Comparison of ENCODE assay signal across 30 mouse cellular contexts in genomic region chr11:83578999-83579398, GRCm38 (mm10). TPM values are rescaled to one million over a fixed set of nuclear protein-coding genes. Genes with fewer than 3 reads are reported as not detected.
DNase-seq lines count a peak whose midpoint lies in the region; ATAC-seq and TF ChIP-seq lines count a peak whose summit lies in the region.
"Had no signal": no experiment of that assay in that cellular context is flagged by ENCODE, and none has a peak within 500 bp of the region (broad histone marks: within the 10 kb centered on the region; RNA-seq: fewer than 3 reads in every experiment).

No protein-coding gene starts in this region.

- H3K27me3 ChIP-seq in kidney, adult 2 months (replicated peaks; ENCODE audit: control insufficient read depth, insufficient read depth, low read length): no peaks in the 10 kb centered on the region
- no peaks in the 10 kb centered on the region for H3K27me3 ChIP-seq in kidney, embryonic 14.5 days (ENCODE audit: control insufficient read depth, insufficient read depth, low read length)
- H3K27me3 ChIP-seq in liver, postnatal 0 days (ENCODE audit: insufficient read depth, low read length): no peaks in the 10 kb centered on the region
- no peaks in the 10 kb centered on the region for H3K27me3 ChIP-seq in CH12.LX (replicated peaks)
- H3K27me3 ChIP-seq: embryonic facial prominence, embryonic 13.5 days; embryonic facial prominence, embryonic 15.5 days; forebrain, embryonic 12.5 days had no signal

- no peak overlapping the region for H3K4me3 ChIP-seq in kidney, adult 2 months (ENCODE audit: insufficient read depth, low read depth, low read length)
- no peak overlapping the region for H3K4me3 ChIP-seq in kidney, embryonic 14.5 days (ENCODE audit: low read length)
- no peak overlapping the region for H3K4me3 ChIP-seq in liver, postnatal 0 days (ENCODE audit: low read depth, low read length)
- H3K4me3 ChIP-seq in CH12.LX (replicated peaks in 1 of 3; ENCODE audit: low read depth in 2 of 3, low read length in 2 of 3, poor library complexity in 1 of 3) (no peak overlapping the region), macrophage (ENCODE audit: inconsistent target) (peak overlapping the region; percentile 51; the same call in 1 of the 2 replicates)
- H3K4me3 ChIP-seq: embryonic facial prominence, embryonic 13.5 days; embryonic facial prominence, embryonic 15.5 days; erythroblast, embryonic 14.5 days; forebrain, embryonic 10.5 days; forebrain, embryonic 12.5 days had no signal

- TF ChIP-seq CTCF in kidney, adult 2 months (conservative IDR thresholded peaks at IDR 0.05; ENCODE audit: insufficient read depth, insufficient read length, low read depth, low read length): 0 out of 2 replicates have a peak, but pooled peaks have one; percentile 6
- TF ChIP-seq CTCF in liver, postnatal 0 days (IDR thresholded peaks at IDR 0.05; ENCODE audit: low read depth): 0 out of 2 replicates have a peak, but pooled peaks have one; percentile 13
- peak in 1 of 2 experiments; percentile 48; a peak in 2 of 4 replicates for TF ChIP-seq CTCF in CH12.LX (conservative IDR thresholded peaks at IDR 0.05 in 1 of 2, IDR thresholded peaks at IDR 0.05 in 1 of 2; ENCODE audit: low read depth in 2 of 2, low read length in 2 of 2)

- no peaks in the 10 kb centered on the region for H3K4me1 ChIP-seq in kidney, adult 2 months (ENCODE audit: control insufficient read depth, insufficient read depth, low read length)
- H3K4me1 ChIP-seq in kidney, embryonic 14.5 days (ENCODE audit: control insufficient read depth, insufficient read depth, low read length): peaks cover 7% of the 10 kb centered on the region; the same call in 1 of the 2 replicates
- H3K4me1 ChIP-seq in liver, postnatal 0 days (ENCODE audit: insufficient read depth): peaks cover 16% of the 10 kb centered on the region
- peaks cover 3 to 28% of the 10 kb centered on the region in 2 experiments; a peak in 2 of 4 replicates for H3K4me1 ChIP-seq in CH12.LX (ENCODE audit: control insufficient read depth in 1 of 2, insufficient read depth in 2 of 2)
- H3K4me1 ChIP-seq: embryonic facial prominence, embryonic 13.5 days; embryonic facial prominence, embryonic 15.5 days; forebrain, embryonic 12.5 days had no signal

- H3K36me3 ChIP-seq in kidney, adult 2 months (ENCODE audit: control insufficient read depth, insufficient read depth, low read length): no peaks in the 10 kb centered on the region
- no peaks in the 10 kb centered on the region for H3K36me3 ChIP-seq in kidney, embryonic 14.5 days (ENCODE audit: control insufficient read depth, insufficient read depth, low read length)
- H3K36me3 ChIP-seq in liver, postnatal 0 days (replicated peaks; ENCODE audit: insufficient read depth, low read length): no peaks in the 10 kb centered on the region
- H3K36me3 ChIP-seq in CH12.LX (replicated peaks in 1 of 2; ENCODE audit: control insufficient read depth in 1 of 2, insufficient read depth in 1 of 2, low read length in 1 of 2): no peaks in the 10 kb centered on the region
- peaks cover 10% of the 10 kb centered on the region; the same call in 1 of the 2 replicates for H3K36me3 ChIP-seq in macrophage (ENCODE audit: inconsistent target)
- H3K36me3 ChIP-seq: embryonic facial prominence, embryonic 13.5 days; embryonic facial prominence, embryonic 15.5 days; forebrain, embryonic 10.5 days; forebrain, embryonic 12.5 days had no signal

- H3K79me2 ChIP-seq in CH12.LX (replicated peaks; ENCODE audit: control insufficient read depth, extremely low read depth, insufficient read depth, poor library complexity, severe bottlenecking) (no peaks in the 10 kb centered on the region), macrophage (ENCODE audit: inconsistent target) (peaks cover 36% of the 10 kb centered on the region)

- no peaks in the 10 kb centered on the region for H3K9me3 ChIP-seq in kidney, embryonic 14.5 days (ENCODE audit: control insufficient read depth, low read length)
- H3K9me3 ChIP-seq in liver, postnatal 0 days (ENCODE audit: low read length): no peaks in the 10 kb centered on the region
- H3K9me3 ChIP-seq in CH12.LX (replicated peaks; ENCODE audit: low read length): no peaks in the 10 kb centered on the region
- H3K9me3 ChIP-seq: embryonic facial prominence, embryonic 13.5 days; embryonic facial prominence, embryonic 15.5 days; forebrain, embryonic 10.5 days; forebrain, embryonic 12.5 days had no signal

- H3K9ac ChIP-seq in kidney, embryonic 14.5 days (ENCODE audit: low read depth, low read length): no peak overlapping the region
- no peak overlapping the region for H3K9ac ChIP-seq in liver, postnatal 0 days (replicated peaks)
- H3K9ac ChIP-seq in CH12.LX (ENCODE audit: insufficient read depth, low read depth): no peak overlapping the region
- H3K9ac ChIP-seq: embryonic facial prominence, embryonic 13.5 days; embryonic facial prominence, embryonic 15.5 days; forebrain, embryonic 12.5 days had no signal

- no peak overlapping the region for H3K27ac ChIP-seq in kidney, adult 2 months (ENCODE audit: insufficient read depth, low read depth, low read length)
- no peak overlapping the region for H3K27ac ChIP-seq in kidney, embryonic 14.5 days (ENCODE audit: low read depth, low read length)
- no peak overlapping the region for H3K27ac ChIP-seq in liver, postnatal 0 days (ENCODE audit: low read depth)
- H3K27ac ChIP-seq in CH12.LX (ENCODE audit: insufficient read depth, low read depth) (no peak overlapping the region), macrophage (peak overlapping the region; percentile 94)
- H3K27ac ChIP-seq: embryonic facial prominence, embryonic 13.5 days; embryonic facial prominence, embryonic 15.5 days; forebrain, embryonic 10.5 days; forebrain, embryonic 12.5 days had no signal

- WGBS in kidney, adult 2 months: 82% methylated on average over 3 of the region's 3 CpGs
- 83% methylated on average over 3 of the region's 3 CpGs for WGBS in kidney, embryonic 14.5 days
- 42% methylated on average over 3 of the region's 3 CpGs for WGBS in liver, postnatal 0 days (ENCODE audit: insufficient replicate concordance)
- WGBS in macrophage (ENCODE audit: missing documents): 53% methylated on average over 3 of the region's 3 CpGs

- TF ChIP-seq RAD21 in CH12.LX (IDR thresholded peaks at IDR 0.05; ENCODE audit: low read depth, low read length): peak; percentile 32

- dilution Hi-C loops in CH12.LX (cut with MboI; ENCODE audit: extremely low pct_ligation_motif_present, extremely low pct_unique_long_range_greater_than_20kb, low sequenced_read_pairs): no loop called here

- DNase-seq in kidney, adult 2 months: no peak
- no peak for DNase-seq in liver, postnatal 0 days
- DNase-seq in liver: no peak
- no peak for DNase-seq in CH12.LX (ENCODE audit: extremely low read depth)
- DNase-seq in gastrocnemius, postnatal 10 days: no peak
- no peak for DNase-seq in urinary bladder, postnatal 36 days (ENCODE audit: low spot score in 2 of 2)
- DNase-seq: adrenal gland, adult 2 months; adrenal gland, postnatal 10 days; adrenal gland, postnatal 25 days; B cell, adult 2 months; cerebellum, adult 11-12 months; cerebellum, adult 2 months; cerebellum, adult 9-10 months; cerebellum, postnatal 10 days; cerebellum, postnatal 36 days had no signal

- no peak for TF ChIP-seq EP300 in liver, postnatal 0 days (IDR thresholded peaks at IDR 0.05; ENCODE audit: low read depth)
- TF ChIP-seq EP300 in CH12.LX (IDR thresholded peaks at IDR 0.05; ENCODE audit: low read length): no peak

- ATAC-seq in kidney, embryonic 14.5 days (ENCODE audit: low FRiP score, low TSS enrichment): no peak
- ATAC-seq in liver, postnatal 0 days: no peak
- ATAC-seq: CD4-positive, CD25-positive, alpha-beta regulatory T cell, adult 4 months; forebrain, embryonic 14.5 days; forebrain, embryonic 16.5 days had no signal

- no peak overlapping the region for H3K4me2 ChIP-seq in kidney, embryonic 14.5 days (replicated peaks; ENCODE audit: low read depth, low read length)
- no peak overlapping the region for H3K4me2 ChIP-seq in liver, postnatal 0 days (ENCODE audit: low read depth, low read length)
- no peak overlapping the region for H3K4me2 ChIP-seq in CH12.LX (ENCODE audit: insufficient read depth, low read depth, poor library complexity, severe bottlenecking)
- H3K4me2 ChIP-seq: embryonic facial prominence, embryonic 13.5 days; embryonic facial prominence, embryonic 15.5 days; forebrain, embryonic 12.5 days had no signal

- in situ Hi-C loops in CH12.LX (cut with MboI; ENCODE audit: low pct_ligation_motif_present, low pct_unique_long_range_greater_than_20kb, low sequenced_read_pairs): no loop called here

- TF ChIP-seq POLR2A in kidney, adult 2 months (IDR thresholded peaks at IDR 0.05; ENCODE audit: low read depth, low read length): no peak
- TF ChIP-seq POLR2A in CH12.LX (IDR thresholded peaks at IDR 0.05; ENCODE audit: low read depth, low read length): no peak

RNA-seq across cellular contexts. Expression of gene Ccl9, which starts 0.6 kb away (rescaled TPM):
- polyA plus RNA-seq in kidney, adult 2 months (2012; rRNA removed): 0.92 and 1.7 TPM in 2 replicates
- polyA plus RNA-seq in kidney, embryonic 14.5 days (2014; fragmentation: Nextera tagmentation; extraction: Ambion mirVana): 3.1 and 3.6 TPM in 2 replicates
- polyA plus RNA-seq in liver, postnatal 0 days (2015; fragmentation: Nextera tagmentation; extraction: Ambion mirVana): 92.6 and 107 TPM in 2 replicates
- total RNA-seq in CH12.LX (2012; rRNA removed) (0.42 TPM in 1 of 2 replicates, not detected in the other), CH12.LX (2014; rRNA removed) (0.63 and 0.67 TPM in 2 replicates)
- polyA plus RNA-seq in CH12.LX (2012; ENCODE audit: insufficient read length, low read depth) (0.64 and 0.81 TPM in 2 replicates), macrophage (2018) (289 to 625 TPM (median 620 TPM) in 3 replicates)
- total RNA-seq in macrophage (2018; cell fraction: chromatin; rRNA removed): 100 to 1,000 TPM in 16 of 26 experiments, 10 to 100 TPM in 10; 27.1 to 700 (median 152) TPM
- total RNA-seq in macrophage (2018; cell fraction: cytosol; rRNA removed): 1,000 to 10,000 TPM in 7 of 26 experiments, 100 to 1,000 TPM in 19; 287 to 1,885 (median 507) TPM
- total RNA-seq in macrophage (2018; cell fraction: nucleus; rRNA removed): 1,000 to 10,000 TPM in 2 of 26 experiments, 100 to 1,000 TPM in 23, 10 to 100 TPM in 1; 94.4 to 1,218 (median 394) TPM
- total RNA-seq in gastrocnemius, postnatal 10 days (2021): 1 to 10 TPM; 2.9 to 4.3 TPM
- polyA plus RNA-seq: CD4-positive, CD25-positive, alpha-beta regulatory T cell, adult 4 months; erythroblast, embryonic 14.5 days had no signal

RNA-seq across cellular contexts. Expression of gene Ccl6, which starts 13.9 kb away (rescaled TPM):
- polyA plus RNA-seq in kidney, adult 2 months (2012; rRNA removed): 3.9 and 6.2 TPM in 2 replicates
- polyA plus RNA-seq in kidney, embryonic 14.5 days (2014; fragmentation: Nextera tagmentation; extraction: Ambion mirVana): 4.4 and 4.6 TPM in 2 replicates
- 46.9 and 55.2 TPM in 2 replicates for polyA plus RNA-seq in liver, postnatal 0 days (2015; fragmentation: Nextera tagmentation; extraction: Ambion mirVana)
- total RNA-seq in CH12.LX (2012; rRNA removed): 0.13 and 0.30 TPM in 2 replicates
- 1.2 and 1.8 TPM in 2 replicates for total RNA-seq in CH12.LX (2014; rRNA removed)
- 0.93 and 1.3 TPM in 2 replicates for polyA plus RNA-seq in CH12.LX (2012; ENCODE audit: insufficient read length, low read depth)
- total RNA-seq in macrophage (2018; cell fraction: chromatin; rRNA removed): 100 to 1,000 TPM in 5 of 26 experiments, 10 to 100 TPM in 21; 13.7 to 172 (median 40.9) TPM
- total RNA-seq in macrophage (2018; cell fraction: cytosol; rRNA removed): 100 to 1,000 TPM; 122 to 667 (median 326) TPM
- 100 to 1,000 TPM in 13 of 26 experiments, 10 to 100 TPM in 13; 47.6 to 271 (median 103) TPM for total RNA-seq in macrophage (2018; cell fraction: nucleus; rRNA removed)
- 508 to 1,107 TPM (median 907 TPM) in 3 replicates for polyA plus RNA-seq in macrophage (2018)
- total RNA-seq in gastrocnemius, postnatal 10 days (2021): 1 to 10 TPM; 3.3 to 3.4 TPM
- total RNA-seq: MEL had no signal
- polyA plus RNA-seq: CD4-positive, CD25-positive, alpha-beta regulatory T cell, adult 4 months; erythroblast, embryonic 14.5 days had no signal

RNA-seq across cellular contexts. Expression of gene Ccl5, which starts 48.7 kb away (rescaled TPM):
- polyA plus RNA-seq in kidney, adult 2 months (2012; rRNA removed): 11.5 and 70.3 TPM in 2 replicates
- polyA plus RNA-seq in kidney, embryonic 14.5 days (2014; fragmentation: Nextera tagmentation; extraction: Ambion mirVana): 0.69 TPM in 1 of 2 replicates, not detected in the other
- polyA plus RNA-seq in liver, postnatal 0 days (2015; fragmentation: Nextera tagmentation; extraction: Ambion mirVana): 8.6 and 12.7 TPM in 2 replicates
- 0.68 TPM in 1 of 2 replicates, not detected in the other for total RNA-seq in CH12.LX (2012; rRNA removed)
- total RNA-seq in CH12.LX (2014; rRNA removed): 0.60 TPM in 1 of 2 replicates, not detected in the other
- 1.3 and 1.9 TPM in 2 replicates for polyA plus RNA-seq in CH12.LX (2012; ENCODE audit: insufficient read length, low read depth)
- 1,000 to 10,000 TPM in 11 of 26 experiments, 100 to 1,000 TPM in 8, 10 to 100 TPM in 5, 1 to 10 TPM in 2; 2.2 to 3,982 (median 702) TPM for total RNA-seq in macrophage (2018; cell fraction: chromatin; rRNA removed)
- over 10,000 TPM in 13 of 26 experiments, 1,000 to 10,000 TPM in 2, 100 to 1,000 TPM in 6, 10 to 100 TPM in 5; 36.9 to 23,037 (median 8,667) TPM for total RNA-seq in macrophage (2018; cell fraction: cytosol; rRNA removed)
- total RNA-seq in macrophage (2018; cell fraction: nucleus; rRNA removed): 1,000 to 10,000 TPM in 18 of 26 experiments, 100 to 1,000 TPM in 2, 10 to 100 TPM in 6; 20.5 to 8,493 (median 2,733) TPM
- polyA plus RNA-seq in macrophage (2018): 67.6 to 220 TPM (median 169 TPM) in 3 replicates
- not detected for total RNA-seq in gastrocnemius, postnatal 10 days (2021)
- total RNA-seq: ES-E14, MEL had no signal
- polyA plus RNA-seq: embryonic facial prominence, embryonic 11.5 days; embryonic facial prominence, embryonic 13.5 days; erythroblast, embryonic 14.5 days; forebrain, embryonic 12.5 days had no signal

RNA-seq across cellular contexts. Expression of gene Heatr9, which starts 57.0 kb away (rescaled TPM):
- 0.03 TPM in 1 of 2 replicates, not detected in the other for polyA plus RNA-seq in kidney, adult 2 months (2012; rRNA removed)
- polyA plus RNA-seq in kidney, embryonic 14.5 days (2014; fragmentation: Nextera tagmentation; extraction: Ambion mirVana): not detected in 2 replicates
- polyA plus RNA-seq in liver, postnatal 0 days (2015; fragmentation: Nextera tagmentation; extraction: Ambion mirVana): not detected in 2 replicates
- total RNA-seq in CH12.LX (2012; rRNA removed) (not detected in 2 replicates), CH12.LX (2014; rRNA removed) (not detected in 2 replicates)
- polyA plus RNA-seq in CH12.LX (2012; ENCODE audit: insufficient read length, low read depth) (not detected in 2 replicates), macrophage (2018) (0.34 TPM in 1 of 3 replicates, not detected in the others)
- total RNA-seq in macrophage (2018; cell fraction: chromatin; rRNA removed): 10 to 100 TPM in 13 of 26 experiments, 1 to 10 TPM in 4, under 1 TPM in 2, not detected in 7; 0.46 to 47.2 (median 24.0) TPM
- 1 to 10 TPM in 13 of 26 experiments, under 1 TPM in 9, not detected in 4; 0.06 to 7.3 (median 3.8) TPM for total RNA-seq in macrophage (2018; cell fraction: cytosol; rRNA removed)
- total RNA-seq in macrophage (2018; cell fraction: nucleus; rRNA removed): 10 to 100 TPM in 11 of 26 experiments, 1 to 10 TPM in 7, under 1 TPM in 2, not detected in 6; 0.30 to 52.8 (median 16.6) TPM
- total RNA-seq in gastrocnemius, postnatal 10 days (2021): not detected
- total RNA-seq: adrenal gland, adult 2 months; adrenal gland, postnatal 10 days; adrenal gland, postnatal 25 days; adrenal gland, postnatal 4 days; common myeloid progenitor, adult 5-6 weeks; ES-E14; MEL had no signal
- polyA plus RNA-seq: adrenal gland, adult 2 months; cerebellum, adult 2 months; embryonic facial prominence, embryonic 11.5 days; embryonic facial prominence, embryonic 13.5 days; embryonic facial prominence, embryonic 15.5 days; erythroblast, embryonic 14.5 days; forebrain, embryonic 10.5 days; forebrain, embryonic 14.5 days; forebrain, embryonic 16.5 days had no signal

Comparison
In these comparisons a context has a peak if more than half of its experiments do, and no peak if none do; other contexts are left out.
1. RNA of gene Ccl9, which starts 0.6 kb away (polyA plus RNA-seq): 289 to 625 TPM in macrophage and 92.6 to 107 TPM in liver, postnatal 0 days; 3.1 to 3.6 TPM in kidney, embryonic 14.5 days, 0.92 to 1.7 TPM in kidney, adult 2 months and 0.64 to 0.81 TPM in CH12.LX; every median in the first group is over 10 times any median in the second.